Mouse (Mus musculus): ENCODE data around the gene Fads2. TPM values are rescaled to one million over a fixed set of nuclear protein-coding genes. Genes with fewer than 3 reads are reported as not detected.

Gene Fads2
- polyA plus RNA-seq, 1 experiment from 2014 or later = 164 TPM

- no peaks in the 10 kb centered on the region for H3K9me3 ChIP-seq
- H3K9ac ChIP-seq (replicated peaks) = no peak overlapping the region
- H3K27ac ChIP-seq (replicated peaks) = no peak overlapping the region
- 0 out of 2 replicates have a peak, but pooled peaks cover 3% of the 10 kb centered on the region for H3K4me1 ChIP-seq
- 44% methylated on average over 3 of the region's 3 CpGs for WGBS
- H3K4me3 ChIP-seq = no peak overlapping the region
- H3K36me3 ChIP-seq = no peaks in the 10 kb centered on the region
- H3K27me3 ChIP-seq = no peaks in the 10 kb centered on the region
- no peak overlapping the region for H3K4me2 ChIP-seq (replicated peaks)
- ATAC-seq (replicated peaks) = no peak
Measured at GRCm38 (mm10) chr19:10116641-10117040, 15.1 kb upstream of the Fads2 start.

GRCm38 (mm10) chr19:10115373-10116158 lies 14.0 kb upstream of the Fads2 start:
- no peak overlapping the region for H3K9ac ChIP-seq (replicated peaks)
- 0 out of 2 replicates have a peak, but pooled peaks cover 3% of the 10 kb centered on the region for H3K4me1 ChIP-seq
- H3K27me3 ChIP-seq = no peaks in the 10 kb centered on the region
- ATAC-seq (replicated peaks) = no peak
- H3K9me3 ChIP-seq = no peaks in the 10 kb centered on the region
- H3K36me3 ChIP-seq = no peaks in the 10 kb centered on the region
- 70% methylated on average over 6 of the region's 6 CpGs for WGBS
- no peak overlapping the region for H3K4me2 ChIP-seq (replicated peaks)
- no peak overlapping the region for H3K4me3 ChIP-seq
- no peak overlapping the region for H3K27ac ChIP-seq (replicated peaks)

- H3K36me3 ChIP-seq = no peaks in the 10 kb centered on the region
- no peaks in the 10 kb centered on the region for H3K9me3 ChIP-seq
- no peak overlapping the region for H3K4me3 ChIP-seq
- H3K9ac ChIP-seq (replicated peaks) = no peak overlapping the region
- WGBS = 76% methylated on average over 4 of the region's 4 CpGs
- 0 out of 2 replicates have a peak, but pooled peaks cover 3% of the 10 kb centered on the region for H3K4me1 ChIP-seq
- no peak overlapping the region for H3K27ac ChIP-seq (replicated peaks)
- ATAC-seq (replicated peaks) = no peak
- no peaks in the 10 kb centered on the region for H3K27me3 ChIP-seq
- H3K4me2 ChIP-seq (replicated peaks) = no peak overlapping the region
Measured at GRCm38 (mm10) chr19:10112956-10113355, 11.4 kb upstream of the Fads2 start.

- no peak overlapping the region for H3K27ac ChIP-seq (replicated peaks)
- no peaks in the 10 kb centered on the region for H3K27me3 ChIP-seq
- H3K9me3 ChIP-seq = no peaks in the 10 kb centered on the region
- H3K9ac ChIP-seq (replicated peaks) = no peak overlapping the region
- H3K4me3 ChIP-seq = no peak overlapping the region
- WGBS = 98% methylated on average over 2 of the region's 2 CpGs
- no peak for ATAC-seq (replicated peaks)
- no peaks in the 10 kb centered on the region for H3K4me1 ChIP-seq
- no peaks in the 10 kb centered on the region for H3K36me3 ChIP-seq
- H3K4me2 ChIP-seq (replicated peaks) = no peak overlapping the region
Measured at GRCm38 (mm10) chr19:10108666-10109065, 7.1 kb upstream of the Fads2 start.

- Histone ChIP-seq H3K4me2 (replicated peaks) (no peak overlapping the region), H3K27me3 (no peaks in the 10 kb centered on the region), H3K36me3 (no peaks in the 10 kb centered on the region), H3K9me3 (no peaks in the 10 kb centered on the region), H3K4me1 (no peaks in the 10 kb centered on the region), H3K9ac (replicated peaks) (no peak overlapping the region), H3K4me3 (no peak overlapping the region), H3K27ac (replicated peaks) (no peak overlapping the region)
- no peak for ATAC-seq (replicated peaks)
- 89% methylated on average over 1 of the region's 1 CpGs for WGBS
Measured at GRCm38 (mm10) chr19:10108129-10108528, 6.6 kb upstream of the Fads2 start.

- Histone ChIP-seq H3K27me3 (no peaks in the 10 kb centered on the region), H3K9ac (replicated peaks) (no peak overlapping the region), H3K4me1 (peaks cover 8% of the 10 kb centered on the region), H3K36me3 (no peaks in the 10 kb centered on the region), H3K9me3 (no peaks in the 10 kb centered on the region), H3K27ac (replicated peaks) (no peak overlapping the region), H3K4me2 (replicated peaks) (no peak overlapping the region), H3K4me3 (no peak overlapping the region)
- ATAC-seq (replicated peaks) = no peak
- WGBS = 92% methylated on average over 5 of the region's 5 CpGs
Measured at GRCm38 (mm10) chr19:10107051-10107611, 5.6 kb upstream of the Fads2 start.

GRCm38 (mm10) chr19:10106634-10107033 lies 5.1 kb upstream of the Fads2 start:
- Histone ChIP-seq H3K4me3 (no peak overlapping the region), H3K27ac (replicated peaks) (no peak overlapping the region), H3K9me3 (no peaks in the 10 kb centered on the region), H3K36me3 (no peaks in the 10 kb centered on the region), H3K4me1 (peaks cover 9% of the 10 kb centered on the region), H3K4me2 (replicated peaks) (no peak overlapping the region), H3K9ac (replicated peaks) (no peak overlapping the region), H3K27me3 (no peaks in the 10 kb centered on the region)
- 79% methylated on average over 2 of the region's 2 CpGs for WGBS
- no peak for ATAC-seq (replicated peaks)

- H3K4me2 ChIP-seq (replicated peaks) = no peak overlapping the region
- no peak overlapping the region for H3K27ac ChIP-seq (replicated peaks)
- peaks cover 14% of the 10 kb centered on the region for H3K4me1 ChIP-seq
- H3K36me3 ChIP-seq = no peaks in the 10 kb centered on the region
- no peak overlapping the region for H3K9ac ChIP-seq (replicated peaks)
- H3K9me3 ChIP-seq = no peaks in the 10 kb centered on the region
- ATAC-seq (replicated peaks) = no peak
- WGBS = 91% methylated on average over 10 of the region's 10 CpGs
- H3K27me3 ChIP-seq = no peaks in the 10 kb centered on the region
- H3K4me3 ChIP-seq = no peak overlapping the region
Measured at GRCm38 (mm10) chr19:10105034-10105493, 3.5 kb upstream of the Fads2 start.

- no peaks in the 10 kb centered on the region for H3K36me3 ChIP-seq
- H3K9me3 ChIP-seq = no peaks in the 10 kb centered on the region
- ATAC-seq (replicated peaks) = no peak
- no peak overlapping the region for H3K4me2 ChIP-seq (replicated peaks)
- H3K27me3 ChIP-seq = no peaks in the 10 kb centered on the region
- no peak overlapping the region for H3K9ac ChIP-seq (replicated peaks)
- H3K4me1 ChIP-seq = peaks cover 22% of the 10 kb centered on the region
- 77% methylated on average over 6 of the region's 6 CpGs for WGBS
- H3K27ac ChIP-seq (replicated peaks) = no peak overlapping the region
- no peak overlapping the region for H3K4me3 ChIP-seq
Measured at GRCm38 (mm10) chr19:10104234-10104633, 2.7 kb upstream of the Fads2 start.

- Histone ChIP-seq H3K27ac (replicated peaks) (peak overlapping the region; percentile 99), H3K27me3 (no peaks in the 10 kb centered on the region), H3K4me1 (peaks cover 42% of the 10 kb centered on the region), H3K36me3 (no peaks in the 10 kb centered on the region), H3K9me3 (no peaks in the 10 kb centered on the region), H3K4me3 (peak overlapping the region; percentile 84), H3K9ac (replicated peaks) (peak overlapping the region; percentile 94), H3K4me2 (replicated peaks) (peak overlapping the region; percentile 73)
- peak; percentile 68 for ATAC-seq (replicated peaks)
- WGBS = 3% methylated on average over 25 of the region's 25 CpGs
Measured at GRCm38 (mm10) chr19:10102054-10102700, 631 bp upstream of the Fads2 start.

- peak overlapping the region; percentile 84 for H3K4me3 ChIP-seq
- peak; percentile 60 for ATAC-seq (replicated peaks)
- peak overlapping the region; percentile 73 for H3K4me2 ChIP-seq (replicated peaks)
- H3K27me3 ChIP-seq = no peaks in the 10 kb centered on the region
- H3K4me1 ChIP-seq = peaks cover 58% of the 10 kb centered on the region
- H3K36me3 ChIP-seq = no peaks in the 10 kb centered on the region
- H3K9me3 ChIP-seq = no peaks in the 10 kb centered on the region
- peak overlapping the region; percentile 99 for H3K27ac ChIP-seq (replicated peaks)
- H3K9ac ChIP-seq (replicated peaks) = peak overlapping the region; percentile 94
- WGBS = under 1% methylated on average over 21 of the region's 21 CpGs
Measured at GRCm38 (mm10) chr19:10100631-10101071, 895 bp downstream of the Fads2 start.

GRCm38 (mm10) chr19:10097826-10098225 lies 3.7 kb downstream of the Fads2 start:
- Histone ChIP-seq H3K4me2 (replicated peaks) (peak overlapping the region; percentile 73), H3K36me3 (peaks cover 9% of the 10 kb centered on the region), H3K27ac (replicated peaks) (peak overlapping the region; percentile 35; the same call in 1 of the 2 replicates), H3K9me3 (no peaks in the 10 kb centered on the region), H3K4me1 (peaks cover 72% of the 10 kb centered on the region), H3K4me3 (peak overlapping the region; percentile 84), H3K27me3 (no peaks in the 10 kb centered on the region), H3K9ac (replicated peaks) (0 out of 2 replicates have a peak overlapping the region, but pooled peaks have one; percentile 13)
- ATAC-seq (replicated peaks) = no peak
- 40% methylated on average over 5 of the region's 5 CpGs for WGBS

Data from forebrain, embryonic 15.5 days (tissue).